ENCODE assay signal across 23 mouse cellular contexts in the genomic region with DNA sequence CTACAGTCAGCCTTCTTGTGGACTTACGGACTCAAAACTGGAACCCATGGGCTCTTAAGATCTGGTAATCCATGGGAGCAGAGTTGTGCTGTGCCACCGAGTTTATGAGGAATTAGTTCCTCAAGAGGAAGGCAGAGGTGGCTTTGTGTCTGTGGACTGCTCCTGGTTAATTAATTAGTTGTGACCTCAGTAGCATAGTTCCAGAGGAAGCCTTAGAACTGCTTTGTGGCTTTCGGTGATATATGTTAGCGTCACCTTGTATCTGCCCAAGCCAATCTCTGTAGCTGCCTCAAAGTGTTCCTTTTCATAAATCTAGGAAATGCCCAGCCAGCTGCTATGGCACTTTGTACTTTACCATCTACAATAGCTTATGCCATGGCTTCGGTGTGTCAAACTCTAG. TPM values are rescaled to one million over a fixed set of nuclear protein-coding genes. Genes with fewer than 3 reads are reported as not detected.
DNase-seq lines count a peak whose midpoint lies in the region; ATAC-seq and TF ChIP-seq lines count a peak whose summit lies in the region.
"Had no signal": no experiment of that assay in that cellular context is flagged by ENCODE, and none has a peak within 500 bp of the region (broad histone marks: within the 10 kb centered on the region; RNA-seq: fewer than 3 reads in every experiment).

No protein-coding gene starts in this region.

- no peak for TF ChIP-seq POLR2A in lung, adult 2 months (IDR thresholded peaks at IDR 0.05; ENCODE audit: borderline replicate concordance, extremely low read depth, low read depth, low read length)

- WGBS in hindbrain, embryonic 14.5 days, result 93% methylated on average over 5 of the region's 5 CpGs
- 95% methylated on average over 5 of the region's 5 CpGs for WGBS in hindbrain, embryonic 10.5 days
- WGBS in limb, embryonic 13.5 days, result 81% methylated on average over 5 of the region's 5 CpGs
- WGBS in limb, embryonic 10.5 days, result 90% methylated on average over 5 of the region's 5 CpGs
- 87% methylated on average over 5 of the region's 5 CpGs for WGBS in embryonic facial prominence, embryonic 14.5 days
- 94% methylated on average over 5 of the region's 5 CpGs for WGBS in neural tube, embryonic 14.5 days
- WGBS in lung, adult 2 months, result 93% methylated on average over 5 of the region's 5 CpGs

- peaks cover 43% of the 10 kb centered on the region for H3K4me1 ChIP-seq in hindbrain, embryonic 14.5 days (replicated peaks; ENCODE audit: control insufficient read depth, insufficient read depth, low read length)
- peaks cover 25% of the 10 kb centered on the region for H3K4me1 ChIP-seq in hindbrain, embryonic 10.5 days (replicated peaks)
- peaks cover 32% of the 10 kb centered on the region for H3K4me1 ChIP-seq in limb, embryonic 13.5 days
- peaks cover 22% of the 10 kb centered on the region for H3K4me1 ChIP-seq in limb, embryonic 10.5 days
- peaks cover 32% of the 10 kb centered on the region for H3K4me1 ChIP-seq in embryonic facial prominence, embryonic 14.5 days (ENCODE audit: control insufficient read depth, insufficient read depth, low read length)
- peaks cover 24% of the 10 kb centered on the region for H3K4me1 ChIP-seq in neural tube, embryonic 14.5 days (ENCODE audit: control insufficient read depth, insufficient read depth, low read length)
- peaks cover 2% of the 10 kb centered on the region; the same call in 1 of the 2 replicates for H3K4me1 ChIP-seq in lung, adult 2 months (ENCODE audit: control insufficient read depth, insufficient read depth, low read length)

- no peak for DNase-seq in hindbrain, embryonic 14.5 days (ENCODE audit: low spot score)
- DNase-seq in hindbrain, embryonic 10.5 days (ENCODE audit: low spot score), result no peak
- DNase-seq in limb, embryonic 10.5 days (ENCODE audit: low spot score), result no peak
- DNase-seq in embryonic facial prominence, embryonic 14.5 days (ENCODE audit: low spot score), result no peak
- no peak for DNase-seq in lung, adult 2 months
- DNase-seq: adrenal gland, postnatal 36 days; cerebellum, adult 9-11 months; gastrocnemius, postnatal 36 days; heart, postnatal 36 days; kidney, adult 11 months; layer of hippocampus, adult 9-11 months; right cerebral cortex, postnatal 14 days had no signal

- no peaks in the 10 kb centered on the region for H3K27me3 ChIP-seq in hindbrain, embryonic 14.5 days (ENCODE audit: control insufficient read depth, insufficient read depth, low read length)
- H3K27me3 ChIP-seq in hindbrain, embryonic 10.5 days (ENCODE audit: insufficient read depth, poor library complexity, severe bottlenecking), result no peaks in the 10 kb centered on the region
- no peaks in the 10 kb centered on the region for H3K27me3 ChIP-seq in limb, embryonic 13.5 days
- H3K27me3 ChIP-seq in limb, embryonic 10.5 days (ENCODE audit: low read depth, poor library complexity, severe bottlenecking), result no peaks in the 10 kb centered on the region
- no peaks in the 10 kb centered on the region for H3K27me3 ChIP-seq in embryonic facial prominence, embryonic 14.5 days (replicated peaks; ENCODE audit: control insufficient read depth, insufficient read depth, low read length)
- H3K27me3 ChIP-seq in neural tube, embryonic 14.5 days (ENCODE audit: control insufficient read depth, insufficient read depth, low read length), result no peaks in the 10 kb centered on the region
- H3K27me3 ChIP-seq: forebrain, embryonic 12.5 days; limb, embryonic 15.5 days; lung, embryonic 15.5 days; Patski had no signal

- H3K27ac ChIP-seq in hindbrain, embryonic 14.5 days, result no peak overlapping the region
- no peak overlapping the region for H3K27ac ChIP-seq in hindbrain, embryonic 10.5 days
- no peak overlapping the region for H3K27ac ChIP-seq in limb, embryonic 13.5 days
- no peak overlapping the region for H3K27ac ChIP-seq in limb, embryonic 10.5 days
- no peak overlapping the region; the same call in 1 of the 2 replicates for H3K27ac ChIP-seq in embryonic facial prominence, embryonic 14.5 days (replicated peaks; ENCODE audit: low read depth, low read length)
- H3K27ac ChIP-seq in neural tube, embryonic 14.5 days (ENCODE audit: low read depth, low read length), result no peak overlapping the region
- H3K27ac ChIP-seq: forebrain, embryonic 12.5 days; limb, embryonic 15.5 days; liver, embryonic 14.5 days; lung, embryonic 15.5 days; macrophage had no signal

- H3K9me3 ChIP-seq in hindbrain, embryonic 14.5 days (ENCODE audit: control insufficient read depth, low read length), result no peaks in the 10 kb centered on the region
- no peaks in the 10 kb centered on the region for H3K9me3 ChIP-seq in hindbrain, embryonic 10.5 days
- no peaks in the 10 kb centered on the region for H3K9me3 ChIP-seq in limb, embryonic 13.5 days
- H3K9me3 ChIP-seq in limb, embryonic 10.5 days (replicated peaks), result no peaks in the 10 kb centered on the region
- no peaks in the 10 kb centered on the region for H3K9me3 ChIP-seq in embryonic facial prominence, embryonic 14.5 days (ENCODE audit: control insufficient read depth, low read length)
- no peaks in the 10 kb centered on the region for H3K9me3 ChIP-seq in neural tube, embryonic 14.5 days (ENCODE audit: control insufficient read depth, low read length)
- H3K9me3 ChIP-seq: forebrain, embryonic 12.5 days; limb, embryonic 15.5 days; lung, embryonic 15.5 days had no signal

- H3K9ac ChIP-seq in hindbrain, embryonic 14.5 days, result no peak overlapping the region
- no peak overlapping the region for H3K9ac ChIP-seq in limb, embryonic 13.5 days
- H3K9ac ChIP-seq in embryonic facial prominence, embryonic 14.5 days (ENCODE audit: low read depth, low read length), result peak overlapping the region; percentile 95; the same call in 1 of the 2 replicates
- no peak overlapping the region for H3K9ac ChIP-seq in neural tube, embryonic 14.5 days (replicated peaks; ENCODE audit: low read depth, low read length)
- H3K9ac ChIP-seq: forebrain, embryonic 12.5 days; limb, embryonic 15.5 days; liver, embryonic 14.5 days; lung, embryonic 15.5 days had no signal

- peak overlapping the region; percentile 6; the same call in 1 of the 2 replicates for H3K4me2 ChIP-seq in hindbrain, embryonic 14.5 days (replicated peaks)
- peak overlapping the region; percentile 85 for H3K4me2 ChIP-seq in limb, embryonic 13.5 days (replicated peaks)
- peak overlapping the region; percentile 75 for H3K4me2 ChIP-seq in embryonic facial prominence, embryonic 14.5 days (ENCODE audit: low read depth, low read length)
- 0 out of 2 replicates have a peak overlapping the region, but pooled peaks have one; percentile 2 for H3K4me2 ChIP-seq in neural tube, embryonic 14.5 days (ENCODE audit: low read depth, low read length)
- H3K4me2 ChIP-seq: forebrain, embryonic 12.5 days; limb, embryonic 15.5 days; lung, embryonic 15.5 days had no signal

- no peak for TF ChIP-seq CTCF in lung, adult 2 months (IDR thresholded peaks at IDR 0.05; ENCODE audit: insufficient read depth, low read length)

- peaks cover 29% of the 10 kb centered on the region for H3K36me3 ChIP-seq in hindbrain, embryonic 14.5 days (replicated peaks; ENCODE audit: control insufficient read depth, insufficient read depth)
- peaks cover 24% of the 10 kb centered on the region for H3K36me3 ChIP-seq in hindbrain, embryonic 10.5 days
- peaks cover 31% of the 10 kb centered on the region for H3K36me3 ChIP-seq in limb, embryonic 13.5 days
- peaks cover 47% of the 10 kb centered on the region for H3K36me3 ChIP-seq in limb, embryonic 10.5 days
- peaks cover 29% of the 10 kb centered on the region for H3K36me3 ChIP-seq in embryonic facial prominence, embryonic 14.5 days (ENCODE audit: control insufficient read depth, insufficient read depth, low read length)
- H3K36me3 ChIP-seq in neural tube, embryonic 14.5 days (ENCODE audit: control insufficient read depth, insufficient read depth, low read length), result no peaks in the 10 kb centered on the region
- H3K36me3 ChIP-seq: G1E; lung, embryonic 15.5 days had no signal

- no peak for ATAC-seq in hindbrain, embryonic 14.5 days (ENCODE audit: low FRiP score)
- ATAC-seq in limb, embryonic 13.5 days (ENCODE audit: low FRiP score, low read depth), result no peak
- no peak for ATAC-seq in embryonic facial prominence, embryonic 14.5 days (ENCODE audit: low read depth)
- ATAC-seq in neural tube, embryonic 14.5 days (ENCODE audit: low read depth), result no peak
- ATAC-seq: Patski had no signal

- H3K4me3 ChIP-seq in hindbrain, embryonic 14.5 days (replicated peaks; ENCODE audit: low read length), result no peak overlapping the region
- H3K4me3 ChIP-seq in hindbrain, embryonic 10.5 days, result no peak overlapping the region
- H3K4me3 ChIP-seq in limb, embryonic 13.5 days, result no peak overlapping the region
- H3K4me3 ChIP-seq in limb, embryonic 10.5 days, result no peak overlapping the region
- H3K4me3 ChIP-seq in embryonic facial prominence, embryonic 14.5 days (ENCODE audit: low read depth, low read length), result peak overlapping the region; percentile 89
- no peak overlapping the region for H3K4me3 ChIP-seq in neural tube, embryonic 14.5 days (ENCODE audit: low read depth, low read length)
- no peak overlapping the region for H3K4me3 ChIP-seq in lung, adult 2 months (replicated peaks; ENCODE audit: extremely low read depth, low read depth, low read length)
- H3K4me3 ChIP-seq: erythroblast, embryonic 14.5 days; forebrain, embryonic 12.5 days; lung, embryonic 15.5 days; myocyte had no signal

RNA-seq across cellular contexts. Expression of gene Bend5, which starts 2.9 kb away (rescaled TPM):
- 66.8 and 68.0 TPM in 2 replicates for polyA plus RNA-seq in hindbrain, embryonic 14.5 days (2014; fragmentation: Nextera tagmentation; extraction: Ambion mirVana)
- polyA plus RNA-seq in hindbrain, embryonic 10.5 days (2016; fragmentation: Nextera tagmentation; extraction: Ambion mirVana), result 25.6 and 35.7 TPM in 2 replicates
- 49.9 and 52.1 TPM in 2 replicates for polyA plus RNA-seq in limb, embryonic 13.5 days (2015; fragmentation: Nextera tagmentation; extraction: Ambion mirVana)
- polyA plus RNA-seq in limb, embryonic 10.5 days (2016; fragmentation: Nextera tagmentation; extraction: Ambion mirVana), result 32.2 and 37.1 TPM in 2 replicates
- polyA plus RNA-seq in embryonic facial prominence, embryonic 14.5 days (2014; fragmentation: Nextera tagmentation; extraction: Ambion mirVana), result 63.6 and 68.5 TPM in 2 replicates
- polyA plus RNA-seq in neural tube, embryonic 14.5 days (2014; fragmentation: Nextera tagmentation; extraction: Ambion mirVana), result 69.5 and 72.4 TPM in 2 replicates
- 4.0 and 5.2 TPM in 2 replicates for polyA plus RNA-seq in lung, adult 2 months (2012; rRNA removed)
- polyA plus RNA-seq: erythroblast, embryonic 14.5 days; G1E; macrophage; myocyte had no signal

Comparison
In these comparisons a context has a peak if more than half of its experiments do, and no peak if none do; other contexts are left out.
1. H3K4me2 ChIP-seq: peak in every context shown above with its lines; median percentile 85 in limb, embryonic 13.5 days; 75 in embryonic facial prominence, embryonic 14.5 days; 6 in hindbrain, embryonic 14.5 days; 2 in neural tube, embryonic 14.5 days.